Mouse (Mus musculus) ES-Bruce4 (cell line): ENCODE results near the gene Ino80d.

ENCODE experiments used
- CTCF ChIP-seq: IDR thresholded peaks from one replicate; pipeline ENCODE4 v1.8.1; 2011; ENCODE audit warnings: low read depth, low read length
- EP300 ChIP-seq: IDR thresholded peaks from 2 replicates; pipeline ENCODE4 v1.6.1; 2011; ENCODE audit warnings: low read depth, low read length; ENCODE audit not compliant: insufficient read depth
- POLR2A ChIP-seq: IDR thresholded peaks from one replicate; pipeline ENCODE4 v1.8.1; 2011; ENCODE audit warnings: low read length; ENCODE audit not compliant: insufficient read depth

DNA sequence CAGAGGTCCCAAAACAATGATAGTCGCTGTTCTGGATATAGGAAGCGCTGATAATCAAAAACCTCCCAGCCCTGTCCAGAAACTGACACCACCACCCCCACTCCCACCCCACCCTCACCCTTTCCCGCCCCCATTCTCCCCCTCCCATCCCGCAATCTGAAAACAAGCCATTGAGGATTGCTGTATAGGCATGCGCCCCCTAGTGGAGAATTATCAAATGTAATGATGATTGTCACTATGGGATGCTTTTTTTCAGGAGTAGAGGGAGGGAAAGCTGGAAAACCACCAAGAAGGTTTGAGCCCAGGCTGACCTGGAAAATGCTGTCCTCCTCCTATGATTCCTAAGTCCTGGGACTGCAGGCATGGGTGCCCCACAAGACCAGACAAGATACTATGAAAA is 147.6 kb downstream of the Ino80d start:
- TF ChIP-seq CTCF (peak; percentile 23), POLR2A (no peak), EP300 (no peak)
